In the genomic region with DNA sequence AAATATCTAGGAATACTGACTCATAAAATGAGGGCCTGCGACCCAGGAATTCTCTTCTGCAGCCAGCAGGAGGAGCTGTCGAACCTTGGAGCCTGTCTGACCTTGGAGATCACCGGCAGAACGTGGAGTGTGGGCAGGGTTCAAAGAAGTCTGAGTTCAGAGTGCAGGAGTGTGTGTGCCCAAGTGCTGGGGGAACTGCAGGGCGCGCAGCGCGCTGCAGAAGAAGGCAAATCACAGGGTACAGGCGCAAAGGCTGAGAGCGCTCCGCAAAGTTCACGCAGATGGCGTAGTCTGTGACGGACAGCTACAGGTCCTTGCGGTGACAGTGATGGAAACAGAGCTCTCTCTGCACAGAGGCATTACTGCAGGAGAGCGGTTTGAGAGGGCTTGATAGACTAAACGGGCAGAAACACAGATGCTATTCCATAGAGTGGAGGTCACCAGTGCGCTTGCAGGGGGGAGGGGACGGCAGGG, we compare ENCODE assay signal across 8 mouse cellular contexts. TPM values are rescaled to one million over a fixed set of nuclear protein-coding genes. Genes with fewer than 3 reads are reported as not detected.
DNase-seq lines count a peak whose midpoint lies in the region; ATAC-seq lines count a peak whose summit lies in the region.

No protein-coding gene starts in this region.

- intact Hi-C loops in left cerebral cortex, postnatal 25 days (cut with DNase I) = loop anchor here (1.0 kb wide), 1 partner anchor 140 kb away; no protein-coding TSS in a partner anchor

- peak; percentile 98 for ATAC-seq in common myeloid progenitor, adult 5-6 weeks (replicated peaks; ENCODE audit: low read depth, poor library complexity, severe bottlenecking)
- peak; percentile 64 for ATAC-seq in megakaryocyte-erythroid progenitor cell, adult 5-6 weeks (replicated peaks; ENCODE audit: low FRiP score, low TSS enrichment, poor library complexity, severe bottlenecking)

- peak; percentile 90 to 96 for DNase-seq in adrenal gland, adult (ENCODE audit: inconsistent age in 2 of 2, low spot score in 1 of 2)
- DNase-seq in gastrocnemius, postnatal 10 days = peak; percentile 74
- DNase-seq in hindlimb bud, embryonic 11.5 days (ENCODE audit: extremely low spot score, low read depth, low spot score) = peak; percentile 80
- peak; percentile 62 to 64 for DNase-seq in left cerebral cortex, postnatal 25 days (ENCODE audit: low spot score in 2 of 2)
- peak; percentile 63 to 76 for DNase-seq in right cerebral cortex, postnatal 10 days (ENCODE audit: low spot score in 2 of 2)
- peak; percentile 69 to 79 for DNase-seq in urinary bladder, postnatal 36 days (ENCODE audit: low spot score in 2 of 2)

RNA-seq across cellular contexts. Expression of gene Cox8b, which starts 8.4 kb away (rescaled TPM):
- total RNA-seq in common myeloid progenitor, adult 5-6 weeks (2017) = not detected in 2 replicates
- total RNA-seq in gastrocnemius, postnatal 10 days (2021) = 1,000 to 10,000 TPM in 1 of 2 experiments, 100 to 1,000 TPM in 1; 998 to 1,003 TPM
- 1 to 10 TPM in 1 of 2 experiments, not detected in 1; 1.2 TPM for total RNA-seq in left cerebral cortex, postnatal 25 days (2021)
- not detected in 2 replicates for total RNA-seq in megakaryocyte-erythroid progenitor cell, adult 5-6 weeks (2014; fragmentation: Nextera tagmentation)
- total RNA-seq in megakaryocyte-erythroid progenitor cell, adult 5-6 weeks (2017) = not detected in 2 replicates

RNA-seq across cellular contexts. Expression of gene Nlrp6, which starts 12.0 kb away (rescaled TPM):
- 0.18 and 0.49 TPM in 2 replicates for total RNA-seq in common myeloid progenitor, adult 5-6 weeks (2017)
- total RNA-seq in gastrocnemius, postnatal 10 days (2021) = not detected
- total RNA-seq in left cerebral cortex, postnatal 25 days (2021) = under 1 TPM; 0.41 to 0.73 TPM
- 0.52 TPM in 1 of 2 replicates, not detected in the other for total RNA-seq in megakaryocyte-erythroid progenitor cell, adult 5-6 weeks (2014; fragmentation: Nextera tagmentation)
- total RNA-seq in megakaryocyte-erythroid progenitor cell, adult 5-6 weeks (2017) = not detected in 2 replicates

RNA-seq across cellular contexts. Expression of gene Sirt3, which starts 26.6 kb away (rescaled TPM):
- total RNA-seq in common myeloid progenitor, adult 5-6 weeks (2017) = 34.3 and 38.6 TPM in 2 replicates
- 10 to 100 TPM; 16.3 to 19.1 TPM for total RNA-seq in gastrocnemius, postnatal 10 days (2021)
- total RNA-seq in left cerebral cortex, postnatal 25 days (2021) = 10 to 100 TPM; 77.1 to 78.2 TPM
- total RNA-seq in megakaryocyte-erythroid progenitor cell, adult 5-6 weeks (2014; fragmentation: Nextera tagmentation) = 27.7 and 32.4 TPM in 2 replicates
- 18.2 and 23.4 TPM in 2 replicates for total RNA-seq in megakaryocyte-erythroid progenitor cell, adult 5-6 weeks (2017)

RNA-seq across cellular contexts. Expression of gene Psmd13, which starts 26.9 kb away (rescaled TPM):
- total RNA-seq in common myeloid progenitor, adult 5-6 weeks (2017) = 182 and 184 TPM in 2 replicates
- 100 to 1,000 TPM; 104 to 105 TPM for total RNA-seq in gastrocnemius, postnatal 10 days (2021)
- 100 to 1,000 TPM; 116 TPM for total RNA-seq in left cerebral cortex, postnatal 25 days (2021)
- 86.3 and 118 TPM in 2 replicates for total RNA-seq in megakaryocyte-erythroid progenitor cell, adult 5-6 weeks (2014; fragmentation: Nextera tagmentation)
- 169 and 203 TPM in 2 replicates for total RNA-seq in megakaryocyte-erythroid progenitor cell, adult 5-6 weeks (2017)

RNA-seq across cellular contexts. Expression of gene Pgghg, which starts 32.5 kb away (rescaled TPM):
- 8.0 and 12.1 TPM in 2 replicates for total RNA-seq in common myeloid progenitor, adult 5-6 weeks (2017)
- total RNA-seq in gastrocnemius, postnatal 10 days (2021) = 10 to 100 TPM in 1 of 2 experiments, 1 to 10 TPM in 1; 7.6 to 13.1 TPM
- 1 to 10 TPM; 4.7 to 6.3 TPM for total RNA-seq in left cerebral cortex, postnatal 25 days (2021)
- total RNA-seq in megakaryocyte-erythroid progenitor cell, adult 5-6 weeks (2014; fragmentation: Nextera tagmentation) = 12.2 and 18.7 TPM in 2 replicates
- 6.1 and 7.2 TPM in 2 replicates for total RNA-seq in megakaryocyte-erythroid progenitor cell, adult 5-6 weeks (2017)

Comparison
In these comparisons a context has a peak if more than half of its experiments do, and no peak if none do; other contexts are left out.
1. Peak in every context shown above with its lines: DNase-seq and ATAC-seq.
2. RNA of gene Cox8b, which starts 8.4 kb away (total RNA-seq): 998 to 1,003 TPM in gastrocnemius, postnatal 10 days; 1.2 TPM in left cerebral cortex, postnatal 25 days, not detected in common myeloid progenitor, adult 5-6 weeks and not detected in megakaryocyte-erythroid progenitor cell, adult 5-6 weeks; every median in the first group is over 100 times any median in the second.